14 mouse cellular contexts compared by ENCODE assay signal in the genomic region with DNA sequence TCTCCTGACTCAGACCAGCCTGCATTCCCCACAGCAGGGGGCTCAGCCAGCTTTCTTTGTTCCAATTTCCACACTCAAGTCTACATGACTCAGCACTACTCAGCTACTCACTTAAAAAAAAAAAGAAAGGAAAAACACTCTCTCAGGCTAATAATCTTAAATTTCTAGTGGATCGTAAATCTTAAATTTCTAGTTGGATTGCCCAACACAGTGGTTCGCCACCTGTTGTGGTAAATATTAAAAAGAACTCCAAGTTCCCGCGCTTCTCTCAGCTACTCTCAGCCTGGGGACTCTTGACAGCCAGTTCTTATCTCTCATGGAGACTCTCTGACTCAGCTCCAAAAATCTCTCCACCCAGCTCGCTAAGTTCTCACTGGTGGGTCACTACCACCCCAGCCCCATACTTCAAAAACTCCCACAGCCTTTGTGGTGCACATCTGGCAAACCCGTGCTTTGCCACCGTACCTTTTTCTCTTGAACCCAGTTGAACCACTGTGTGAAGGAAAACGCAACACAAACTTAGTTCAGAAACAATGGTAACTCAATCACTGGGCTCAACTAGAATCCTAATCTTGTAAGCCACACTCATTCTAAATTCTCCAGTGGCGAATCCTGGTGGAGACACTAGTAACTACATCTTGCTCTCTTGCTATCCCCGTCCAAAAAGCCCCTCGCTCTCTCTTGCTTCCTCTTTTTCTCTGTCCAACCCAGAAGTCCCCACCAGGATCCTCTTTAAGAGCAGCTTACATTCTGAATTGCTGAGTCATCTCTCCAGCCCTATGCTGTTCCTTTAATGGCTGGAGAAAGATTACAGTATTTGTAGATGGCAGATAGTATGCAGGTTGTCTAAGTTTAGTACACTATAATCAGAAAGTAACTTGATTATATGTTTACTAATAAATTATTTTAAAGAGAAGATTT. TPM values are rescaled to one million over a fixed set of nuclear protein-coding genes. Genes with fewer than 3 reads are reported as not detected.
DNase-seq lines count a peak whose midpoint lies in the region; ATAC-seq and TF ChIP-seq lines count a peak whose summit lies in the region.
"Had no signal": no experiment of that assay in that cellular context is flagged by ENCODE, and none has a peak within 500 bp of the region (broad histone marks: within the 10 kb centered on the region; RNA-seq: fewer than 3 reads in every experiment).

No protein-coding gene starts in this region.

- no peak for TF ChIP-seq POLR2A in kidney, adult 2 months (IDR thresholded peaks at IDR 0.05; ENCODE audit: low read depth, low read length)

- in situ Hi-C loops in ES-E14 (cut with MboI; ENCODE audit: low sequenced_read_pairs in 2 of 2, unreplicated experiment in 2 of 2) = no loop called here

- H3K4me1 ChIP-seq in kidney, postnatal 0 days (replicated peaks; ENCODE audit: insufficient read depth, low read length) = no peaks in the 10 kb centered on the region
- no peaks in the 10 kb centered on the region for H3K4me1 ChIP-seq in kidney, adult 2 months (ENCODE audit: control insufficient read depth, insufficient read depth, low read length)
- H3K4me1 ChIP-seq in ES-E14 (ENCODE audit: control insufficient read depth in 2 of 2, insufficient read depth in 2 of 2, low read length in 2 of 2, poor library complexity in 1 of 2) = 0 out of 4 replicates have a peak, but pooled peaks cover 0 to 2% of the 10 kb centered on the region in 2 experiments
- H3K4me1 ChIP-seq: intestine, embryonic 15.5 days; limb, embryonic 15.5 days; midbrain, embryonic 13.5 days had no signal

- no peak for DNase-seq in kidney, postnatal 0 days (ENCODE audit: low spot score)
- no peak for DNase-seq in kidney, adult 2 months
- DNase-seq in ES-E14 (ENCODE audit: low read depth, low spot score) = peak; percentile 71
- DNase-seq in c-Kit-positive CD71-positive TER-119-positive erythroid progenitor cells, embryonic 14.5 days (ENCODE audit: low spot score) = peak; percentile 30
- DNase-seq in monocyte, adult 2 months (ENCODE audit: low read depth in 1 of 2, low spot score in 2 of 2) = peak; percentile 22 to 48
- no peak for DNase-seq in adrenal gland, postnatal 25 days
- DNase-seq in right cerebral cortex, postnatal 36 days (ENCODE audit: low spot score in 2 of 2) = no peak
- no peak for DNase-seq in gastrocnemius, postnatal 25 days
- DNase-seq: adrenal gland, adult 2 months; cerebellum, postnatal 14 days; spleen, adult 18-20 months had no signal

- 0 out of 2 replicates have a peak, but pooled peaks have one; percentile 3 for TF ChIP-seq CTCF in kidney, postnatal 0 days (IDR thresholded peaks at IDR 0.05; ENCODE audit: low read depth)
- no peak for TF ChIP-seq CTCF in kidney, adult 2 months (conservative IDR thresholded peaks at IDR 0.05; ENCODE audit: insufficient read depth, insufficient read length, low read depth, low read length)

- WGBS in kidney, postnatal 0 days = 84% methylated on average over 11 of the region's 11 CpGs
- 82% methylated on average over 11 of the region's 11 CpGs for WGBS in kidney, adult 2 months

- H3K4me2 ChIP-seq in kidney, postnatal 0 days (ENCODE audit: low read length) = no peak overlapping the region
- H3K4me2 ChIP-seq: intestine, embryonic 15.5 days; limb, embryonic 15.5 days; midbrain, embryonic 13.5 days had no signal

- H3K36me3 ChIP-seq in kidney, postnatal 0 days (ENCODE audit: insufficient read depth, low read length) = no peaks in the 10 kb centered on the region
- H3K36me3 ChIP-seq in kidney, adult 2 months (ENCODE audit: control insufficient read depth, insufficient read depth, low read length) = no peaks in the 10 kb centered on the region
- no peaks in the 10 kb centered on the region for H3K36me3 ChIP-seq in ES-E14 (ENCODE audit: control insufficient read depth, insufficient read depth, low read length, poor library complexity, severe bottlenecking)
- H3K36me3 ChIP-seq: intestine, embryonic 15.5 days; limb, embryonic 15.5 days; midbrain, embryonic 13.5 days had no signal

- no peaks in the 10 kb centered on the region for H3K27me3 ChIP-seq in kidney, postnatal 0 days (ENCODE audit: insufficient read depth, low read length)
- no peaks in the 10 kb centered on the region for H3K27me3 ChIP-seq in kidney, adult 2 months (replicated peaks; ENCODE audit: control insufficient read depth, insufficient read depth, low read length)
- H3K27me3 ChIP-seq: intestine, embryonic 15.5 days; limb, embryonic 15.5 days; midbrain, embryonic 13.5 days had no signal

- ATAC-seq in kidney, postnatal 0 days (replicated peaks; ENCODE audit: low FRiP score, low read depth) = no peak
- ATAC-seq: intestine, embryonic 15.5 days; midbrain, embryonic 13.5 days had no signal

- no peak overlapping the region for H3K4me3 ChIP-seq in kidney, postnatal 0 days (replicated peaks; ENCODE audit: low read depth, low read length)
- H3K4me3 ChIP-seq in kidney, adult 2 months (ENCODE audit: insufficient read depth, low read depth, low read length) = no peak overlapping the region
- H3K4me3 ChIP-seq in ES-E14 (ENCODE audit: insufficient read depth in 1 of 2, low read depth in 1 of 2, low read length in 2 of 2, poor library complexity in 1 of 2, severe bottlenecking in 1 of 2) = peak overlapping the region; percentile 40 to 43
- H3K4me3 ChIP-seq: intestine, embryonic 15.5 days; limb, embryonic 15.5 days; midbrain, embryonic 13.5 days had no signal

- no peak overlapping the region for H3K9ac ChIP-seq in kidney, postnatal 0 days (ENCODE audit: low read depth, low read length)
- peak overlapping the region; percentile 67; the same call in 1 of the 2 replicates for H3K9ac ChIP-seq in ES-E14 (ENCODE audit: insufficient read depth, low read depth, low read length, poor library complexity, severe bottlenecking)
- H3K9ac ChIP-seq: intestine, embryonic 15.5 days; limb, embryonic 15.5 days; midbrain, embryonic 13.5 days had no signal

- no peaks in the 10 kb centered on the region for H3K9me3 ChIP-seq in kidney, postnatal 0 days (replicated peaks; ENCODE audit: low read length)
- no peaks in the 10 kb centered on the region for H3K9me3 ChIP-seq in ES-E14 (ENCODE audit: control insufficient read depth, insufficient read depth, low read depth, low read length)
- H3K9me3 ChIP-seq: intestine, embryonic 15.5 days; limb, embryonic 15.5 days; midbrain, embryonic 13.5 days had no signal

- H3K27ac ChIP-seq in kidney, postnatal 0 days = no peak overlapping the region
- H3K27ac ChIP-seq in kidney, adult 2 months (ENCODE audit: insufficient read depth, low read depth, low read length) = no peak overlapping the region
- peak overlapping the region; percentile 94 for H3K27ac ChIP-seq in ES-E14 (ENCODE audit: insufficient read depth, low read depth, low read length, poor library complexity, severe bottlenecking)
- H3K27ac ChIP-seq: intestine, embryonic 15.5 days; limb, embryonic 15.5 days; midbrain, embryonic 13.5 days had no signal

TF ChIP-seq in ES-E14, 5 proteins besides CTCF, POLR2A, EP300 and RAD21:
- TF ChIP-seq ZNF384 (IDR thresholded peaks at IDR 0.05; ENCODE audit: low read depth, low read length) (peak; percentile 91), HCFC1 (IDR thresholded peaks at IDR 0.05; ENCODE audit: borderline replicate concordance, insufficient read depth, low read length) (no peak), MAFK (IDR thresholded peaks at IDR 0.05; ENCODE audit: insufficient read depth, low read depth, low read length) (peak; percentile 99)

RNA-seq across cellular contexts. Expression of gene Sec24d, which starts 10.8 kb away (rescaled TPM):
- 51.4 and 61.1 TPM in 2 replicates for polyA plus RNA-seq in kidney, postnatal 0 days (2015; fragmentation: Nextera tagmentation; extraction: Ambion mirVana)
- 20.8 and 21.1 TPM in 2 replicates for polyA plus RNA-seq in kidney, adult 2 months (2012; rRNA removed)
- 16.5 and 20.0 TPM in 2 replicates for total RNA-seq in ES-E14 (2012; rRNA removed)
- total RNA-seq in adrenal gland, postnatal 25 days (2021) = 140 and 169 TPM in 2 replicates
- total RNA-seq in gastrocnemius, postnatal 25 days (2021) = 10 to 100 TPM; 12.4 to 14.1 TPM

RNA-seq across cellular contexts. Expression of gene Synpo2, which starts 20.5 kb away (rescaled TPM):
- polyA plus RNA-seq in kidney, postnatal 0 days (2015; fragmentation: Nextera tagmentation; extraction: Ambion mirVana) = 5.1 and 5.2 TPM in 2 replicates
- 5.2 and 5.4 TPM in 2 replicates for polyA plus RNA-seq in kidney, adult 2 months (2012; rRNA removed)
- total RNA-seq in ES-E14 (2012; rRNA removed) = 0.37 and 1.6 TPM in 2 replicates
- 12.9 and 13.0 TPM in 2 replicates for total RNA-seq in adrenal gland, postnatal 25 days (2021)
- total RNA-seq in gastrocnemius, postnatal 25 days (2021) = 100 to 1,000 TPM; 225 to 248 TPM

Comparison
In these comparisons a context has a peak if more than half of its experiments do, and no peak if none do; other contexts are left out.
1. DNase-seq: peak in ES-E14 (single experiment), c-Kit-positive CD71-positive TER-119-positive erythroid progenitor cells, embryonic 14.5 days (single experiment) and monocyte, adult 2 months (2 of 2); none in kidney, postnatal 0 days (single experiment), kidney, adult 2 months (single experiment), adrenal gland, postnatal 25 days (single experiment), right cerebral cortex, postnatal 36 days (0 of 2) and gastrocnemius, postnatal 25 days (single experiment).
2. H3K4me3 ChIP-seq: peak in ES-E14 (2 of 2); none in kidney, postnatal 0 days (single experiment) and kidney, adult 2 months (single experiment).
3. RNA of gene Synpo2, which starts 20.5 kb away (total RNA-seq): 225 to 248 TPM in gastrocnemius, postnatal 25 days; 12.9 to 13.0 TPM in adrenal gland, postnatal 25 days and 0.37 to 1.6 TPM in ES-E14; every median in the first group is over 10 times any median in the second.